Mouse (Mus musculus) small intestine, adult 10 weeks (tissue): ENCODE measurements around the gene Utp15. TPM values are rescaled to one million over a fixed set of nuclear protein-coding genes. Genes with fewer than 3 reads are reported as not detected.

Experiments
- polyA plus RNA-seq: library from polyadenylated mRNA; stranded (reverse); fragments of 350-450 nt; fragmentation: Illumina TruSeq; extraction: RNeasy Lipid Tissue Mini Kit (QIAGEN cat#74804); gene quantifications from one replicate; pipeline ENCODE4 v1.2.3, GENCODE M21; 2014; ENCODE audit warnings: low replicate concordance

Gene Utp15
- 9.5 TPM for polyA plus RNA-seq

GRCm38 (mm10) chr13:98262636-98263457 lies at the start of gene Utp15, which contains the start of gene Ankra2:
Gene Utp15, minus strand, starts transcription at chr13:98263041.
Gene Ankra2, plus strand, starts transcription at chr13:98263074.

GRCm38 (mm10) chr13:98279686-98280085 lies 16.8 kb upstream of the Utp15 start, which contains the start of gene Gm21976:
Gene Gm21976, plus strand, starts transcription at chr13:98279887.

GRCm38 (mm10) chr13:98205771-98206545 lies 56.9 kb downstream of the Utp15 start, which contains the start of gene Arhgef28:
Gene Arhgef28, minus strand, starts transcription at chr13:98206439.

Other genes with a start within 250 kb of the Utp15 start
- 1.1 TPM for gene Arhgef28, start 56.6 kb downstream of the Utp15 start, polyA plus RNA-seq
- gene Ankra2, start within 50 bp of the Utp15 start, polyA plus RNA-seq: 42.0 TPM
- not detected for gene Gm21976, start 16.8 kb upstream of the Utp15 start, polyA plus RNA-seq
- gene Btf3, start 54.0 kb upstream of the Utp15 start, polyA plus RNA-seq: 767 TPM
- not detected for gene Foxd1, start 91.2 kb upstream of the Utp15 start, polyA plus RNA-seq
- gene Gm10320, start 229.0 kb upstream of the Utp15 start, polyA plus RNA-seq: 2.9 TPM